Comparison of ENCODE assay signal across 24 mouse cellular contexts in the genomic region with DNA sequence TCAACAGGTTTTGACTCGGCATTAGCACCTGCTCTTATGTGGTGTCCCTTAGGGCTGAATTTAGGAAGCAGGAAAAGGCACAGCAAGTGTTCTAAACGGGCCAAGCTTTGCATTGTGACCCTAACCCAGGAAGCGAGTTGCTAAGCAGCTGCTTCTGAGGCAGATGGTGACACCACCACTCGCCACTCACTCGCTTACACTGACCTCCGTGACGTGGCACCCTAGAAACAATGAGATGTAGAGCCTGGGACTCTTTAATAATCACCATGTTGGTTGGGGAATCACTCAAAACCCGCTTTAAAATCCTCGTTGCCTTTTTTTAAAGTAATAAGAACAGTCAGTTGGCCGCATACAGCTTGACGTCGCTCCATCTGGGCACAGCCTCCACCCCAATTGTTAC. TPM values are rescaled to one million over a fixed set of nuclear protein-coding genes. Genes with fewer than 3 reads are reported as not detected.
DNase-seq lines count a peak whose midpoint lies in the region; ATAC-seq and TF ChIP-seq lines count a peak whose summit lies in the region.
"Had no signal": no experiment of that assay in that cellular context is flagged by ENCODE, and none has a peak within 500 bp of the region (broad histone marks: within the 10 kb centered on the region; RNA-seq: fewer than 3 reads in every experiment).

No protein-coding gene starts in this region.

- no peaks in the 10 kb centered on the region for H3K27me3 ChIP-seq in forebrain, embryonic 12.5 days
- H3K27me3 ChIP-seq in forebrain, embryonic 14.5 days (replicated peaks; ENCODE audit: control insufficient read depth, insufficient read depth, low read length): no peaks in the 10 kb centered on the region
- no peaks in the 10 kb centered on the region for H3K27me3 ChIP-seq in hindbrain, embryonic 10.5 days (ENCODE audit: insufficient read depth, poor library complexity, severe bottlenecking)
- no peaks in the 10 kb centered on the region for H3K27me3 ChIP-seq in hindbrain, embryonic 11.5 days (ENCODE audit: control insufficient read depth, insufficient read depth, low read length)
- no peaks in the 10 kb centered on the region for H3K27me3 ChIP-seq in midbrain, embryonic 11.5 days (ENCODE audit: control insufficient read depth, insufficient read depth, low read length)
- no peaks in the 10 kb centered on the region for H3K27me3 ChIP-seq in midbrain, postnatal 0 days (ENCODE audit: insufficient read depth, low read length)
- H3K27me3 ChIP-seq: CH12.LX; embryonic facial prominence, embryonic 12.5 days; forebrain, embryonic 15.5 days had no signal

- 0 out of 2 replicates have a peak overlapping the region, but pooled peaks have one; percentile 25 for H3K27ac ChIP-seq in forebrain, embryonic 12.5 days
- no peak overlapping the region for H3K27ac ChIP-seq in forebrain, embryonic 14.5 days (ENCODE audit: low read depth, low read length)
- H3K27ac ChIP-seq in hindbrain, embryonic 10.5 days: no peak overlapping the region
- H3K27ac ChIP-seq in hindbrain, embryonic 11.5 days (ENCODE audit: low read depth, low read length): no peak overlapping the region
- H3K27ac ChIP-seq in midbrain, embryonic 11.5 days (ENCODE audit: low read depth, low read length): no peak overlapping the region
- no peak overlapping the region for H3K27ac ChIP-seq in midbrain, postnatal 0 days (ENCODE audit: low read depth, low read length)
- H3K27ac ChIP-seq: embryonic facial prominence, embryonic 10.5 days; embryonic facial prominence, embryonic 12.5 days; forebrain, embryonic 15.5 days had no signal

- no peak for ATAC-seq in forebrain, embryonic 12.5 days (ENCODE audit: low FRiP score)
- no peak for ATAC-seq in forebrain, embryonic 14.5 days
- no peak for ATAC-seq in hindbrain, embryonic 11.5 days (ENCODE audit: low FRiP score)
- ATAC-seq in midbrain, embryonic 11.5 days (ENCODE audit: low FRiP score): no peak
- no peak for ATAC-seq in midbrain, postnatal 0 days (ENCODE audit: low FRiP score)
- ATAC-seq: activated CD4-positive, CD25-positive, alpha-beta regulatory T cell, adult 4 months; CD4-positive, CD25-positive, alpha-beta regulatory T cell, adult 4 months; forebrain, embryonic 15.5 days; forebrain, postnatal 0 days; Patski had no signal

- no peak overlapping the region for H3K4me3 ChIP-seq in forebrain, embryonic 12.5 days (replicated peaks)
- no peak overlapping the region for H3K4me3 ChIP-seq in forebrain, embryonic 14.5 days (ENCODE audit: low read depth, low read length)
- no peak overlapping the region for H3K4me3 ChIP-seq in hindbrain, embryonic 10.5 days
- H3K4me3 ChIP-seq in hindbrain, embryonic 11.5 days (ENCODE audit: low read depth, low read length): no peak overlapping the region
- H3K4me3 ChIP-seq in midbrain, embryonic 11.5 days (ENCODE audit: low read depth, low read length): no peak overlapping the region
- no peak overlapping the region for H3K4me3 ChIP-seq in midbrain, postnatal 0 days (ENCODE audit: low read depth, low read length)
- H3K4me3 ChIP-seq: embryonic facial prominence, embryonic 10.5 days; embryonic facial prominence, embryonic 12.5 days; forebrain, embryonic 15.5 days had no signal

- no peak overlapping the region for H3K9ac ChIP-seq in forebrain, embryonic 12.5 days
- H3K9ac ChIP-seq in forebrain, embryonic 14.5 days (ENCODE audit: low read length): no peak overlapping the region
- no peak overlapping the region for H3K9ac ChIP-seq in hindbrain, embryonic 11.5 days (ENCODE audit: low read depth, low read length)
- H3K9ac ChIP-seq in midbrain, embryonic 11.5 days (ENCODE audit: low read length): no peak overlapping the region
- no peak overlapping the region for H3K9ac ChIP-seq in midbrain, postnatal 0 days (replicated peaks; ENCODE audit: low read length, poor library complexity, severe bottlenecking)
- H3K9ac ChIP-seq: embryonic facial prominence, embryonic 12.5 days; forebrain, embryonic 15.5 days; forebrain, postnatal 0 days had no signal

- no peak for TF ChIP-seq CTCF in midbrain, postnatal 0 days (IDR thresholded peaks at IDR 0.05)

- no peaks in the 10 kb centered on the region for H3K9me3 ChIP-seq in forebrain, embryonic 12.5 days
- H3K9me3 ChIP-seq in forebrain, embryonic 14.5 days (replicated peaks; ENCODE audit: control insufficient read depth, low read length): no peaks in the 10 kb centered on the region
- H3K9me3 ChIP-seq in hindbrain, embryonic 10.5 days: no peaks in the 10 kb centered on the region
- H3K9me3 ChIP-seq in hindbrain, embryonic 11.5 days (ENCODE audit: control insufficient read depth, low read length): no peaks in the 10 kb centered on the region
- no peaks in the 10 kb centered on the region for H3K9me3 ChIP-seq in midbrain, embryonic 11.5 days (ENCODE audit: control insufficient read depth, low read length)
- H3K9me3 ChIP-seq in midbrain, postnatal 0 days (ENCODE audit: low read length): no peaks in the 10 kb centered on the region
- H3K9me3 ChIP-seq: embryonic facial prominence, embryonic 10.5 days; embryonic facial prominence, embryonic 12.5 days; forebrain, embryonic 15.5 days; G1E had no signal

- no peaks in the 10 kb centered on the region for H3K4me1 ChIP-seq in forebrain, embryonic 12.5 days
- no peaks in the 10 kb centered on the region for H3K4me1 ChIP-seq in forebrain, embryonic 14.5 days (ENCODE audit: control insufficient read depth, insufficient read depth, low read length)
- H3K4me1 ChIP-seq in hindbrain, embryonic 10.5 days (replicated peaks): no peaks in the 10 kb centered on the region
- H3K4me1 ChIP-seq in hindbrain, embryonic 11.5 days (replicated peaks; ENCODE audit: control insufficient read depth, insufficient read depth, low read length): no peaks in the 10 kb centered on the region
- H3K4me1 ChIP-seq in midbrain, embryonic 11.5 days (ENCODE audit: control insufficient read depth, insufficient read depth, low read length): no peaks in the 10 kb centered on the region
- H3K4me1 ChIP-seq in midbrain, postnatal 0 days (ENCODE audit: insufficient read depth, low read length): no peaks in the 10 kb centered on the region
- H3K4me1 ChIP-seq: embryonic facial prominence, embryonic 10.5 days; embryonic facial prominence, embryonic 12.5 days; forebrain, embryonic 15.5 days had no signal

- no peak for DNase-seq in forebrain, embryonic 14.5 days (ENCODE audit: low spot score)
- DNase-seq in hindbrain, embryonic 10.5 days (ENCODE audit: low spot score): peak; percentile 4
- no peak for DNase-seq in hindbrain, embryonic 11.5 days (ENCODE audit: low spot score)
- DNase-seq in midbrain, embryonic 11.5 days (ENCODE audit: low spot score, missing footprints): peak; percentile 75
- DNase-seq in midbrain, postnatal 0 days (ENCODE audit: low spot score): no peak
- DNase-seq: adrenal gland, adult 8-10 months; adrenal gland, postnatal 14 days; adrenal gland, postnatal 36 days; B cell, adult 2 months; cerebellum, adult 11-12 months; cerebellum, adult 2 months; cerebellum, adult 9-10 months; cerebellum, postnatal 10 days; cerebellum, postnatal 25 days; forebrain, postnatal 0 days had no signal

- H3K4me2 ChIP-seq in forebrain, embryonic 12.5 days: no peak overlapping the region
- H3K4me2 ChIP-seq in forebrain, embryonic 14.5 days (ENCODE audit: low read length): no peak overlapping the region
- H3K4me2 ChIP-seq in hindbrain, embryonic 11.5 days (replicated peaks; ENCODE audit: low read depth, low read length): no peak overlapping the region
- no peak overlapping the region for H3K4me2 ChIP-seq in midbrain, embryonic 11.5 days
- H3K4me2 ChIP-seq in midbrain, postnatal 0 days (ENCODE audit: low read depth, low read length, poor library complexity, severe bottlenecking): no peak overlapping the region
- H3K4me2 ChIP-seq: embryonic facial prominence, embryonic 12.5 days; forebrain, embryonic 15.5 days had no signal

- H3K36me3 ChIP-seq in forebrain, embryonic 12.5 days (replicated peaks): peaks cover 59% of the 10 kb centered on the region
- peaks cover 60% of the 10 kb centered on the region for H3K36me3 ChIP-seq in forebrain, embryonic 14.5 days (ENCODE audit: control insufficient read depth, insufficient read depth, low read length)
- peaks cover 73% of the 10 kb centered on the region for H3K36me3 ChIP-seq in hindbrain, embryonic 10.5 days
- peaks cover 19% of the 10 kb centered on the region for H3K36me3 ChIP-seq in hindbrain, embryonic 11.5 days (ENCODE audit: control insufficient read depth, insufficient read depth, low read length)
- H3K36me3 ChIP-seq in midbrain, embryonic 11.5 days (ENCODE audit: control insufficient read depth, insufficient read depth, low read length): peaks cover 15% of the 10 kb centered on the region; the same call in 1 of the 2 replicates
- peaks cover 33% of the 10 kb centered on the region for H3K36me3 ChIP-seq in midbrain, postnatal 0 days (ENCODE audit: insufficient read depth, low read length)

- WGBS in forebrain, embryonic 12.5 days: 83% methylated on average over 12 of the region's 12 CpGs
- 80% methylated on average over 12 of the region's 12 CpGs for WGBS in forebrain, embryonic 14.5 days
- WGBS in hindbrain, embryonic 10.5 days: 82% methylated on average over 12 of the region's 12 CpGs
- 82% methylated on average over 12 of the region's 12 CpGs for WGBS in hindbrain, embryonic 11.5 days
- WGBS in midbrain, embryonic 11.5 days: 85% methylated on average over 12 of the region's 12 CpGs
- 77% methylated on average over 12 of the region's 12 CpGs for WGBS in midbrain, postnatal 0 days

RNA-seq across cellular contexts. Expression of a gene that starts 18.3 kb away (rescaled TPM):
- polyA plus RNA-seq in forebrain, embryonic 12.5 days (2016; fragmentation: Nextera tagmentation; extraction: Ambion mirVana): 38.1 and 39.2 TPM in 2 replicates
- polyA plus RNA-seq in forebrain, embryonic 14.5 days (2014; fragmentation: Nextera tagmentation; extraction: Ambion mirVana): 17.6 TPM in 2 replicates
- 40.2 and 41.2 TPM in 2 replicates for polyA plus RNA-seq in hindbrain, embryonic 10.5 days (2016; fragmentation: Nextera tagmentation; extraction: Ambion mirVana)
- polyA plus RNA-seq in hindbrain, embryonic 11.5 days (2014; fragmentation: Nextera tagmentation; extraction: Ambion mirVana): 30.9 and 40.8 TPM in 2 replicates
- polyA plus RNA-seq in midbrain, embryonic 11.5 days (2014; fragmentation: Nextera tagmentation; extraction: Ambion mirVana): 42.6 and 49.4 TPM in 2 replicates
- 12.5 and 16.6 TPM in 2 replicates for total RNA-seq in midbrain, postnatal 0 days (2014; rRNA removed)
- 8.6 and 9.7 TPM in 2 replicates for polyA plus RNA-seq in midbrain, postnatal 0 days (2015; fragmentation: Nextera tagmentation; extraction: Ambion mirVana)

RNA-seq across cellular contexts. Expression of a gene that starts 45.1 kb away (rescaled TPM):
- 13.0 and 13.8 TPM in 2 replicates for polyA plus RNA-seq in forebrain, embryonic 12.5 days (2016; fragmentation: Nextera tagmentation; extraction: Ambion mirVana)
- polyA plus RNA-seq in forebrain, embryonic 14.5 days (2014; fragmentation: Nextera tagmentation; extraction: Ambion mirVana): 9.8 and 11.2 TPM in 2 replicates
- polyA plus RNA-seq in hindbrain, embryonic 10.5 days (2016; fragmentation: Nextera tagmentation; extraction: Ambion mirVana): 10.1 and 11.3 TPM in 2 replicates
- polyA plus RNA-seq in hindbrain, embryonic 11.5 days (2014; fragmentation: Nextera tagmentation; extraction: Ambion mirVana): 14.6 and 15.4 TPM in 2 replicates
- polyA plus RNA-seq in midbrain, embryonic 11.5 days (2014; fragmentation: Nextera tagmentation; extraction: Ambion mirVana): 18.8 and 20.4 TPM in 2 replicates
- total RNA-seq in midbrain, postnatal 0 days (2014; rRNA removed): 11.2 and 15.0 TPM in 2 replicates
- 2.4 TPM in 2 replicates for polyA plus RNA-seq in midbrain, postnatal 0 days (2015; fragmentation: Nextera tagmentation; extraction: Ambion mirVana)
- polyA plus RNA-seq: G1E had no signal

Comparison
In these comparisons a context has a peak if more than half of its experiments do, and no peak if none do; other contexts are left out.
1. DNase-seq: peak in hindbrain, embryonic 10.5 days (single experiment) and midbrain, embryonic 11.5 days (single experiment); none in forebrain, embryonic 14.5 days (single experiment), hindbrain, embryonic 11.5 days (single experiment) and midbrain, postnatal 0 days (single experiment).